Comparison of ENCODE assay signal across 14 mouse cellular contexts in genomic region chr17:46662730-46663129, GRCm38 (mm10). TPM values are rescaled to one million over a fixed set of nuclear protein-coding genes. Genes with fewer than 3 reads are reported as not detected.
DNase-seq lines count a peak whose midpoint lies in the region; ATAC-seq and TF ChIP-seq lines count a peak whose summit lies in the region.
"Had no signal": no experiment of that assay in that cellular context is flagged by ENCODE, and none has a peak within 500 bp of the region (broad histone marks: within the 10 kb centered on the region; RNA-seq: fewer than 3 reads in every experiment).

No protein-coding gene starts in this region.

- H3K9me3 ChIP-seq in kidney, embryonic 14.5 days (ENCODE audit: control insufficient read depth, low read length), result no peaks in the 10 kb centered on the region
- H3K9me3 ChIP-seq: embryonic facial prominence, embryonic 10.5 days; limb, embryonic 12.5 days; stomach, embryonic 15.5 days had no signal

- ATAC-seq in kidney, embryonic 14.5 days (ENCODE audit: low FRiP score, low TSS enrichment), result no peak
- no peak for ATAC-seq in CD4-positive, CD25-positive, alpha-beta regulatory T cell, adult 4 months

- no peak overlapping the region for H3K27ac ChIP-seq in kidney, embryonic 14.5 days (ENCODE audit: low read depth, low read length)
- H3K27ac ChIP-seq in cerebellum, adult 2 months (ENCODE audit: insufficient read depth, low read length), result peak overlapping the region; percentile 87
- H3K27ac ChIP-seq: embryonic facial prominence, embryonic 10.5 days; limb, embryonic 12.5 days; stomach, embryonic 15.5 days had no signal

- peaks cover 95% of the 10 kb centered on the region for H3K36me3 ChIP-seq in kidney, embryonic 14.5 days (ENCODE audit: control insufficient read depth, insufficient read depth, low read length)

- 81% methylated on average over 5 of the region's 5 CpGs for WGBS in kidney, embryonic 14.5 days
- WGBS in cerebellum, adult 2 months, result 6% methylated on average over 5 of the region's 5 CpGs

- H3K4me2 ChIP-seq in kidney, embryonic 14.5 days (replicated peaks; ENCODE audit: low read depth, low read length), result no peak overlapping the region
- H3K4me2 ChIP-seq: limb, embryonic 12.5 days; stomach, embryonic 15.5 days had no signal

- no peaks in the 10 kb centered on the region for H3K4me1 ChIP-seq in kidney, embryonic 14.5 days (ENCODE audit: control insufficient read depth, insufficient read depth, low read length)
- H3K4me1 ChIP-seq in cerebellum, adult 2 months (ENCODE audit: control insufficient read depth, insufficient read depth, low read length), result peaks cover 30% of the 10 kb centered on the region
- H3K4me1 ChIP-seq: embryonic facial prominence, embryonic 10.5 days; limb, embryonic 12.5 days; stomach, embryonic 15.5 days had no signal

- H3K9ac ChIP-seq in kidney, embryonic 14.5 days (ENCODE audit: low read depth, low read length), result no peak overlapping the region
- H3K9ac ChIP-seq: limb, embryonic 12.5 days; stomach, embryonic 15.5 days had no signal

- DNase-seq in kidney, adult 11 months, result peak; percentile 44
- peak; percentile 77 to 89 for DNase-seq in cerebellum, adult 2 months
- DNase-seq in heart, adult 9 months (ENCODE audit: low spot score in 2 of 2), result peak; percentile 50 to 52
- DNase-seq in skeletal muscle tissue, adult 2 months (ENCODE audit: low read depth, low spot score), result peak; percentile 82
- no peak for DNase-seq in thymus, postnatal 4 days
- DNase-seq: adrenal gland, adult 2 months; right cerebral cortex, postnatal 4 days; thymus, postnatal 25 days had no signal

- no peaks in the 10 kb centered on the region for H3K27me3 ChIP-seq in kidney, embryonic 14.5 days (ENCODE audit: control insufficient read depth, insufficient read depth, low read length)
- H3K27me3 ChIP-seq in cerebellum, adult 2 months (ENCODE audit: control insufficient read depth, insufficient read depth, low read length), result no peaks in the 10 kb centered on the region
- H3K27me3 ChIP-seq: CH12.LX; limb, embryonic 12.5 days; stomach, embryonic 15.5 days had no signal

- 0 out of 2 replicates have a peak, but pooled peaks have one; percentile 14 for TF ChIP-seq POLR2A in cerebellum, adult 2 months (IDR thresholded peaks at IDR 0.05; ENCODE audit: borderline replicate concordance, insufficient read depth, low read length)

- TF ChIP-seq CTCF in cerebellum, adult 2 months (IDR thresholded peaks at IDR 0.05; ENCODE audit: borderline replicate concordance, insufficient read depth, low read depth, low read length), result no peak

- no peak overlapping the region for H3K4me3 ChIP-seq in kidney, embryonic 14.5 days (ENCODE audit: low read length)
- H3K4me3 ChIP-seq in cerebellum, adult 2 months (replicated peaks; ENCODE audit: insufficient read depth, low read depth, low read length), result peak overlapping the region; percentile 49
- H3K4me3 ChIP-seq: embryonic facial prominence, embryonic 10.5 days; limb, embryonic 12.5 days; stomach, embryonic 15.5 days had no signal

RNA-seq across cellular contexts. Expression of gene Rrp36, which starts 11.4 kb away (rescaled TPM):
- polyA plus RNA-seq in kidney, embryonic 14.5 days (2014; fragmentation: Nextera tagmentation; extraction: Ambion mirVana), result 54.0 and 66.5 TPM in 2 replicates
- polyA plus RNA-seq in cerebellum, adult 2 months (2012; rRNA removed), result 32.3 and 33.0 TPM in 2 replicates
- polyA plus RNA-seq in CD4-positive, CD25-positive, alpha-beta regulatory T cell, adult 4 months (2017; shearing (Covaris generic)), result 10 to 100 TPM; 47.2 to 62.6 TPM

RNA-seq across cellular contexts. Expression of gene Cul7, which starts 12.6 kb away (rescaled TPM):
- 40.7 and 42.6 TPM in 2 replicates for polyA plus RNA-seq in kidney, embryonic 14.5 days (2014; fragmentation: Nextera tagmentation; extraction: Ambion mirVana)
- 43.3 and 44.5 TPM in 2 replicates for polyA plus RNA-seq in cerebellum, adult 2 months (2012; rRNA removed)
- 1 to 10 TPM; 3.3 to 5.9 TPM for polyA plus RNA-seq in CD4-positive, CD25-positive, alpha-beta regulatory T cell, adult 4 months (2017; shearing (Covaris generic))

RNA-seq across cellular contexts. Expression of gene Mea1, which starts 15.9 kb away (rescaled TPM):
- 148 and 174 TPM in 2 replicates for polyA plus RNA-seq in kidney, embryonic 14.5 days (2014; fragmentation: Nextera tagmentation; extraction: Ambion mirVana)
- 136 and 147 TPM in 2 replicates for polyA plus RNA-seq in cerebellum, adult 2 months (2012; rRNA removed)
- 100 to 1,000 TPM; 185 to 202 TPM for polyA plus RNA-seq in CD4-positive, CD25-positive, alpha-beta regulatory T cell, adult 4 months (2017; shearing (Covaris generic))

RNA-seq across cellular contexts. Expression of gene Mrpl2, which starts 16.7 kb away (rescaled TPM):
- polyA plus RNA-seq in kidney, embryonic 14.5 days (2014; fragmentation: Nextera tagmentation; extraction: Ambion mirVana), result 121 and 141 TPM in 2 replicates
- 67.5 and 68.2 TPM in 2 replicates for polyA plus RNA-seq in cerebellum, adult 2 months (2012; rRNA removed)
- polyA plus RNA-seq in CD4-positive, CD25-positive, alpha-beta regulatory T cell, adult 4 months (2017; shearing (Covaris generic)), result 10 to 100 TPM; 57.0 to 65.9 TPM

RNA-seq across cellular contexts. Expression of gene Klc4, which starts 16.9 kb away (rescaled TPM):
- 22.0 and 31.5 TPM in 2 replicates for polyA plus RNA-seq in kidney, embryonic 14.5 days (2014; fragmentation: Nextera tagmentation; extraction: Ambion mirVana)
- polyA plus RNA-seq in cerebellum, adult 2 months (2012; rRNA removed), result 28.1 and 29.8 TPM in 2 replicates
- 10 to 100 TPM; 13.6 to 14.7 TPM for polyA plus RNA-seq in CD4-positive, CD25-positive, alpha-beta regulatory T cell, adult 4 months (2017; shearing (Covaris generic))
